Mouse (Mus musculus) hindbrain, embryonic 14.5 days (tissue): ENCODE data around the gene Bahd1. TPM values are rescaled to one million over a fixed set of nuclear protein-coding genes. Genes with fewer than 3 reads are reported as not detected.

Experiments
- ATAC-seq: fragments of 200-750 bp; cut with Nextera tagmentation; 2 replicates; pipeline ENCODE4 v1.8.0; 2017; ENCODE audit warnings: moderate number of reproducible peaks, mild to moderate bottlenecking, moderate TSS enrichment, moderate library complexity; ENCODE audit not compliant: low FRiP score
- DNase-seq: peaks from one replicate; pipeline ENCODE4 v3.0.0-alpha.2; 2015; ENCODE audit warnings: low spot score
- H3K27ac ChIP-seq: fragments of 300-500 bp; sonication (generic); 2 replicates; pipeline ENCODE4 v1.5.1; 2014; ENCODE audit warnings: mild to moderate bottlenecking, moderate library complexity
- H3K27me3 ChIP-seq: fragments of 300-500 bp; sonication (generic); 2 replicates; pipeline ENCODE4 v1.6.1; 2014; ENCODE audit warnings: mild to moderate bottlenecking, low read length, mixed read lengths; ENCODE audit not compliant: control insufficient read depth, insufficient read depth
- H3K36me3 ChIP-seq: fragments of 300-500 bp; sonication (generic); replicated peaks from 2 replicates; pipeline ENCODE4 v1.6.1; 2014; ENCODE audit not compliant: control insufficient read depth, insufficient read depth
- H3K4me1 ChIP-seq: fragments of 300-500 bp; sonication (generic); replicated peaks from 2 replicates; pipeline ENCODE4 v1.6.1; 2014; ENCODE audit warnings: antibody characterized with exemption, low read length, mixed read lengths; ENCODE audit not compliant: control insufficient read depth, insufficient read depth
- H3K4me2 ChIP-seq: fragments of 300-500 bp; sonication (generic); replicated peaks from 2 replicates; pipeline ENCODE4 v1.6.1; 2014; ENCODE audit warnings: mild to moderate bottlenecking, moderate library complexity
- H3K4me3 ChIP-seq: fragments of 300-500 bp; sonication (generic); replicated peaks from 2 replicates; pipeline ENCODE4 v1.5.1; 2014; ENCODE audit warnings: mild to moderate bottlenecking, low read length
- H3K9ac ChIP-seq: fragments of 300-500 bp; sonication (generic); 2 replicates; pipeline ENCODE4 v1.6.1; 2014
- H3K9me3 ChIP-seq: fragments of 300-500 bp; sonication (generic); 2 replicates; pipeline ENCODE4 v1.6.1; 2016; ENCODE audit warnings: low read length; ENCODE audit not compliant: control insufficient read depth
- WGBS: fragments of 180-500 bp; shearing (Covaris S2); extraction: QIAGEN DNeasy Blood & Tissue Kit; methylation state at CpG from one replicate; pipeline ENCODE4 v1.1.7; 2014; 5-methylcytosine and 5-hydroxymethylcytosine counted together
- polyA plus RNA-seq: library from polyadenylated mRNA; unstranded; fragments of >200 nt; fragmentation: Nextera tagmentation; extraction: Ambion mirVana; gene quantifications from 2 replicates; pipeline ENCODE4 v1.2.1, GENCODE M21; 2014

The Bahd1 gene
- polyA plus RNA-seq, 1 experiment from 2014 or later = 2.7 TPM

DNA sequence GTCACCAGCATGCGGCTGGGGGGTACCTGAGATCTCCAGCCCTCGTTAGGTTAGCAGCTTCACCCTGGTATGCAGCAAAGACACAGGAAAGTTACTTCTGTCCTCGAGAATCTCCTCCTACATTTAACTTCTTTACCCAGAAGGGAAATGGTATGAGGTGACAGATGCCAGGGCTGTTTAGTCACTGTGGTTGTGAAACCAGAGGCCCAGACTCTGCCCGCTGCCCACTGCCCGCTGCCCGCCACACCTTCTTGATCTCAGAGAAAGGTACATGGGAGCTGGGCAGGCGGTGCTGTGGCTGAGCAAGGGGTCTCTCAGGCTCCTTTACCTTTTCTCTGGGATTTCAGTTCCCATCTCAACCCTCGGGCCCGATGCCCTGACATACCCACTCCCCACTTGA, 23.7 kb upstream of the Bahd1 start:
- Histone ChIP-seq H3K4me3 (no peak overlapping the region), H3K4me1 (no peaks in the 10 kb centered on the region), H3K4me2 (no peak overlapping the region), H3K9ac (no peak overlapping the region), H3K27ac (no peak overlapping the region), H3K9me3 (no peaks in the 10 kb centered on the region), H3K27me3 (no peaks in the 10 kb centered on the region), H3K36me3 (peaks cover 38% of the 10 kb centered on the region)
- no peak for DNase-seq
- 94% methylated on average over 9 of the region's 9 CpGs for WGBS
- ATAC-seq = no peak

DNA sequence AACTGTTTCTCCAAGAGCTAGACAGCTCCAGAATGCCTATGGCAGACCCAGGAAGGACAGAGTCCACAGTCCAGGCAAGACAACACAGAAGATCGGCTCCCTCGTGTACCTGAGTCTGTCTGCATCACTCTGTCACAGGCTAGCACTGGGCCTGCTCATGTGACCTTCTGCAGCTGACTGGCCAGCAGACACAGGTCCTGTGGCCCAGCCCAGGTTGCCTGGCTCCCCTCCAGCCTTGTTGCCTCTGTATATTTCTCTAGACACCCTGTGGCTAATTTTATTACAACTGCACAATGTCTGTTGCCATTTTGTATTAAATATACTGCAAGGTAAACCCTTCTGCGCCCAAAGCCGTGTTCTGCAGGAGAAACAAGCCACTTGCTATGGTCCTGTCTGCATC, 19.2 kb upstream of the Bahd1 start:
- H3K4me2 ChIP-seq = no peak overlapping the region
- H3K9ac ChIP-seq = no peak overlapping the region
- no peak overlapping the region for H3K27ac ChIP-seq
- ATAC-seq (no peak), DNase-seq (no peak)
- no peak overlapping the region for H3K4me3 ChIP-seq
- H3K27me3 ChIP-seq = 0 out of 2 replicates have a peak, but pooled peaks cover 9% of the 10 kb centered on the region
- H3K9me3 ChIP-seq = no peaks in the 10 kb centered on the region
- H3K36me3 ChIP-seq = peaks cover 20% of the 10 kb centered on the region
- H3K4me1 ChIP-seq = peaks cover 5% of the 10 kb centered on the region
- 82% methylated on average over 4 of the region's 4 CpGs for WGBS

DNA sequence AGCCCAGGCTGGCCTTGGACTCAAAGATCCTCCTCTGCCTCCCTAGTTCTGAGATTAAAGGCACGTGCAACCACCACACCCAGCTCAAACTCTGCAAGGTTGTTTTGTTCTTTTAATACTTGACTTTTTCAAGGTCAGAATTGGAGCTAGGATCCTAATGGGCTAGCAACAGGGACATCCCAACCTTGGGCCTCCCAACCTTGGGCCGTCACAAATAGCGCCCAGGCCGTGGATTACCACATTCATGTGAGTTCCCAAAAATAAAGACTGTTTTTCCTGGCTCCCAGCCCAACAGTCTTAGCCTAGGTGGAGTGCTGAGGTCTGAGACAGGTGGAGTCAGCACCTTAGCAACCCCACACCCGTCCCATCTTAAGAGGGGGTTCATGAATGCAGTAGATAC, 18.2 kb upstream of the Bahd1 start:
- ATAC-seq = no peak
- 0 out of 2 replicates have a peak, but pooled peaks cover 9% of the 10 kb centered on the region for H3K27me3 ChIP-seq
- H3K27ac ChIP-seq = no peak overlapping the region
- peaks cover 5% of the 10 kb centered on the region for H3K4me1 ChIP-seq
- peaks cover 11% of the 10 kb centered on the region for H3K36me3 ChIP-seq
- DNase-seq = no peak
- H3K9me3 ChIP-seq = no peaks in the 10 kb centered on the region
- 86% methylated on average over 5 of the region's 5 CpGs for WGBS
- no peak overlapping the region for H3K9ac ChIP-seq
- no peak overlapping the region for H3K4me2 ChIP-seq
- no peak overlapping the region for H3K4me3 ChIP-seq

DNA sequence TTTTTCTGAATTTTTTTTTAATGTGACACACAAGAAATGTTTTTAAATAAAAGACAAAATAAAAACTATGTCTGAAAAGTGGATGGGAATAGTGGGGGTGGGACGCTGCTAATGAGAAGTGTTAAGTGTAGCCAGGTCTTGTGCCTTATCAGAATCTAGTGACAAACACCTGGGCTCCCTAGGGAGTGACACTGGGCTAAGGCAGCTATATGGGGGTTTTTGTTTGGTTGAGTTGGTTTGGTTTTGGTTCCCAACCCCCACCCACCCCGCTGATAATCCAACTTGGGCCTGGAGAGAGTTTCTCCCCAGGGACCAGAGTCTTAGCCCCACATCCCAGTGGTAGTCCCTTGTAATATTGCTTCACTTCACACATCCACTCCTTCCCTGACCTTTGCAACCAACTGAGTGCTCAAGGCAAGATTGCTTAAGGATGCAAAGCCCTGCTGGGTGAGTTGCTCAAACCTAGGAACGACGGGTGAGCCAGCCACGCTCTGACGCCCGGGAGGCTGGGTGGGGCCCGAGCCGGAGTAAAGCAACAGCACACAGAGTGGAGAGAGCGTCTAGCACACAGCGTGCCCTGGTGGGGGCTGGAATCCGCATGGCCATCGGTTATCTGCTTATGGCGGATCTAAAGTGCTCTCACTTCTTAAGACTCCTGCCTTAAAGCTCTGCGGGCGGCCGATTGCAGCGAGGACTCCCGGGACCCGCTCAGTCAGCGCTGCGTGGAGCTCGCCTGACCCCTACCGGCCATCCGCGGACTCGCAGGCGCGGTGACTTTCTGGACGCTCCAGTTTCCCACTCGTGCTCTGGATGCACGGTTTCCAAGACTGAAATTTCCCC, 17.1 kb upstream of the Bahd1 start:
- DNase-seq = peak; percentile 91
- H3K27me3 ChIP-seq = 0 out of 2 replicates have a peak, but pooled peaks cover 9% of the 10 kb centered on the region
- peak; percentile 77 for ATAC-seq
- 2% methylated on average over 32 of the region's 32 CpGs for WGBS
- peak overlapping the region; percentile 90 for H3K4me2 ChIP-seq
- H3K4me3 ChIP-seq = peak overlapping the region; percentile 36
- no peak overlapping the region for H3K27ac ChIP-seq
- H3K4me1 ChIP-seq = peaks cover 5% of the 10 kb centered on the region
- H3K9me3 ChIP-seq = no peaks in the 10 kb centered on the region
- H3K9ac ChIP-seq = peak overlapping the region; percentile 54
- H3K36me3 ChIP-seq = peaks cover 1% of the 10 kb centered on the region; the same call in 1 of the 2 replicates

DNA sequence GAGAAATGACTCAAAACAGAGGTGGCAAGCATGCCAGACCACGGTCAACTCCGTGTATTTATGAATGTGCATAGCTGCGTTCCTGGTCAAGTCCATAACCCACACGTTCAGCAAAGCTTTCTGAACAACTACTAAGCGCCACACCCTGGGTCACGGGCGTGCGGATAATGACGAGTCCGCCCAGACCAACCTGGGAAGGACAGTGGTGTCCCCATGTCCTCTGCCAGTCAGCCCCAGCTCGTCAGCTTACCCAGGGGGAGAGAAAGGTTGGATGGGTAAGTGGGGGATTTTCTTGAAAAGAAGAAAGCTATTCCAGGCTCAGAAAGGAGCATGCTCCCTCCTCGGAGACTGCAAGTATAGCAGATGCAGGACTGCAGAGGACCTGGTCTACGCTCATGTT, 12.7 kb upstream of the Bahd1 start:
- Histone ChIP-seq H3K27me3 (0 out of 2 replicates have a peak, but pooled peaks cover 9% of the 10 kb centered on the region), H3K4me1 (peaks cover 5% of the 10 kb centered on the region), H3K4me3 (no peak overlapping the region), H3K9me3 (no peaks in the 10 kb centered on the region), H3K36me3 (no peaks in the 10 kb centered on the region), H3K27ac (no peak overlapping the region), H3K4me2 (peak overlapping the region; percentile 33), H3K9ac (no peak overlapping the region; the same call in 1 of the 2 replicates)
- 65% methylated on average over 13 of the region's 13 CpGs for WGBS
- ATAC-seq = no peak
- DNase-seq = no peak

DNA sequence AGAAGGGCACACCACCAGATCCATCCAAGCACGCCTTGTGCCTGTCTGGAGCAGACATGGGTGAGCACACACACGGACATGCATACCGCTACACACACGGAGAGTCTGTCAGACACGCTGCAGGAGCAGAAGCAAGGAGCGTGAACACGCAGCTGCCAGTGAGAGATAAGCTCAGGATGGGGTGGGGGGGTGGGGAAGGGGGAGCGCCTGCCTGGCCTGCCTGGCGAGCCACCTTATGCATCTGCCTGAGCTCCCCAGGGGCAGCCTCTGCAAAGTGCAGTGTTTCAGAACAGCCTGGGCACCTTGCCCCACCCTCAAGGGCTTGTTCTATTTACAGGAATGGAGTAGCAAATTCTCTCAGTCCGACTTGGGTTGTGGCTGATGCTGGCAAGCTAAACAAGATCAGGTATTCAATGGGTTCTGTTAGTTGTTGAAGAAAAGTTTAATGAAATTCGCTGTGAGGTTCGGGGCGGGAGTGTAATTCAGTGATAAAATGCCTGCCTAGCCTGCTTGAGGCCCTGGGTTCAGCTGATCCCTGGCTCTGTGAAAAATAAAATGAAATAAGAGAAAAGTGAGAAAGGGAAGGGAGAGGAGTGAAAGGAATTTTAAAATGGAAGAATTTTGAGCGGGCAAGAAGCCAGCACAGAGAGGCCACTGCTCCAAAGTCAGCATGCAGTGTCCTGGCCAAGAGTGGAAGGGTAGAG, 12.2 kb upstream of the Bahd1 start:
- no peak overlapping the region for H3K27ac ChIP-seq
- peaks cover 2% of the 10 kb centered on the region for H3K4me1 ChIP-seq
- no peaks in the 10 kb centered on the region for H3K36me3 ChIP-seq
- DNase-seq = peak; percentile 25
- ATAC-seq = no peak
- no peak overlapping the region for H3K4me3 ChIP-seq
- peaks cover 14% of the 10 kb centered on the region; the same call in 1 of the 2 replicates for H3K27me3 ChIP-seq
- H3K4me2 ChIP-seq = peak overlapping the region; percentile 33
- H3K9ac ChIP-seq = no peak overlapping the region; the same call in 1 of the 2 replicates
- H3K9me3 ChIP-seq = no peaks in the 10 kb centered on the region
- WGBS = 24% methylated on average over 14 of the region's 14 CpGs

DNA sequence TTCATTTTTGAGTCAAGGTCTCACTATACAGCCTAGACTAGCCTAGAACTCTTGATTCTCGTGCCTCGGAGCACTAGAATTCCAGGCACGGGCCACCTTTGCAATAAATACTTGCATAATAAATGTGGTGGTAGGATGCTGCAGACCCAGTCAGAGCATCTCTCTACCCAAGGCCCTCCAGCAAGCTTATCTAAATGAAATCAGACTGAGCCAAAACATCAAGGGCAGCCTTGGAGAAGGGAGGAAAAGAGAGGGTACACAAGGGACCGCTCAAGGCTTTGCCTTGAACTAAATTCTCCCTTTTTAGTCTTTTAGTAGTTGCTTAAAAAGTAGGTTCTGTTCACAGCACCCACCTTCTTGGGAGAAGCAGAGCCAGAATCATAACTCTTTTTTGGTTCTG, 9.0 kb upstream of the Bahd1 start:
- Histone ChIP-seq H3K4me2 (no peak overlapping the region), H3K36me3 (no peaks in the 10 kb centered on the region), H3K4me1 (no peaks in the 10 kb centered on the region), H3K27me3 (peaks cover 31% of the 10 kb centered on the region), H3K27ac (no peak overlapping the region), H3K4me3 (no peak overlapping the region), H3K9ac (no peak overlapping the region), H3K9me3 (no peaks in the 10 kb centered on the region)
- DNase-seq (no peak), ATAC-seq (no peak)
- 91% methylated on average over 4 of the region's 4 CpGs for WGBS

DNA sequence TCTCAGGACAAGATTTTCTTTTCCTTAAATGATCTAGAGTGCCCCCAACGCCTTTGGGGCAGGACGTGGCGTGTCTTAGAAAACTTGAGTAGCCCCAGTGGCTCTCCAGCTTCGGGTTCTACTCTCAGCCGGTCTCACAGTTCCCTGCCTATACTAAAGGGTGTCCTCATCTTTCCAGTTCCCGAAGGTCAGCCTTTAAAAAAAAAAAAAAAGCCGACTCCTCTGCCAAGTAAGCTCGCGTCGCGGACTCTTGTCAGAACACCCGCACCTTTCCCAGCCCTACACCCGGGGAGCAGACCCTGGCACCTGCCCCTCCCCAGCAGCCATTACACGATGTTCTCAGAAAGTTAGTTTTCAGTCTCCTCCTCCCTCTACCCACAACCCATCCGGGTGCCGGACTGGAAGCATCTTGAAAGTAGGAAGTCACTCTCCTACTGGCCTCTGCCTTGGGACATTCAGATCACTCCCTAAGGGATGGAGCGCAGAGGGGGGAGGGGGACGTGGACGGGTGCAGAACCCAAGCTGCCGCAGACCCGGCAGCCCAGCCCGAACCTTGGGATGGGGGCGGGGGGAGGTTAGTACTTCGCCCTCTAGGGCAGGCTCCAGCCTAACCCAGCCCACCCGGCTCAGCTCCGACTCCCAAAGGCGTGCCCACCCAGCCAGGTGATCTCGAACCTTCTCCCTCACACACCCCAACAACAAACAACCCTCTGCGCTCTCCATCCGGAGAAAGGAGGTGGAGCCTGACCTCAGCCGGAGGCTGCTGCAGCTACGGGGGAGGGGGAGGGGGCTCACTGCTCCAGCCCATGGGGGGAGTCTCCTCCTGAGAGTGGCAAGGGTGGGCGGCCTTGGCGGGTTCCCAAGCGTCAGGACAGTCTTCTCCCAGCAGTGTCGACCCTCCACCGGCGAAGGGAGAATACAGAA, 3.9 kb upstream of the Bahd1 start:
- Histone ChIP-seq H3K9me3 (no peaks in the 10 kb centered on the region), H3K27me3 (peaks cover 77% of the 10 kb centered on the region), H3K36me3 (no peaks in the 10 kb centered on the region), H3K4me1 (peaks cover 27% of the 10 kb centered on the region; the same call in 1 of the 2 replicates), H3K4me3 (peak overlapping the region; percentile 32), H3K4me2 (peak overlapping the region; percentile 69), H3K27ac (no peak overlapping the region), H3K9ac (peak overlapping the region; percentile 29; the same call in 1 of the 2 replicates)
- no peak for ATAC-seq
- no peak for DNase-seq
- WGBS = under 1% methylated on average over 38 of the region's 38 CpGs
